ENCODE assay signal across 15 mouse cellular contexts in genomic region chr8:35904711-35905450, GRCm38 (mm10).
DNase-seq lines count a peak whose midpoint lies in the region; ATAC-seq and TF ChIP-seq lines count a peak whose summit lies in the region.
"Had no signal": no experiment of that assay in that cellular context is flagged by ENCODE, and none has a peak within 500 bp of the region (broad histone marks: within the 10 kb centered on the region; RNA-seq: fewer than 3 reads in every experiment).

No protein-coding gene starts in this region.

- no peak overlapping the region for H3K4me2 ChIP-seq in forebrain, postnatal 0 days (ENCODE audit: low read depth)
- H3K4me2 ChIP-seq in forebrain, embryonic 11.5 days (ENCODE audit: low read depth, low read length, severe bottlenecking), result no peak overlapping the region
- no peak overlapping the region for H3K4me2 ChIP-seq in lung, embryonic 14.5 days
- H3K4me2 ChIP-seq in hindbrain, embryonic 16.5 days (ENCODE audit: low read length), result no peak overlapping the region
- no peak overlapping the region for H3K4me2 ChIP-seq in liver, postnatal 0 days (ENCODE audit: low read depth, low read length)

- no peak overlapping the region for H3K9ac ChIP-seq in forebrain, postnatal 0 days
- no peak overlapping the region for H3K9ac ChIP-seq in forebrain, embryonic 11.5 days (ENCODE audit: low read length)
- no peak overlapping the region for H3K9ac ChIP-seq in lung, embryonic 14.5 days
- H3K9ac ChIP-seq in hindbrain, embryonic 16.5 days (ENCODE audit: low read depth, low read length), result no peak overlapping the region
- no peak overlapping the region for H3K9ac ChIP-seq in liver, postnatal 0 days (replicated peaks)

- H3K4me3 ChIP-seq in forebrain, postnatal 0 days (ENCODE audit: low read depth, low read length), result no peak overlapping the region
- no peak overlapping the region for H3K4me3 ChIP-seq in forebrain, embryonic 11.5 days (ENCODE audit: low read depth, low read length)
- no peak overlapping the region for H3K4me3 ChIP-seq in lung, embryonic 14.5 days (ENCODE audit: low read depth, low read length)
- H3K4me3 ChIP-seq in cerebellum, adult 2 months (replicated peaks; ENCODE audit: insufficient read depth, low read depth, low read length), result no peak overlapping the region
- H3K4me3 ChIP-seq in hindbrain, embryonic 16.5 days (ENCODE audit: low read length), result no peak overlapping the region
- no peak overlapping the region for H3K4me3 ChIP-seq in liver, postnatal 0 days (ENCODE audit: low read depth, low read length)
- H3K4me3 ChIP-seq: erythroblast, embryonic 14.5 days had no signal

- no peaks in the 10 kb centered on the region for H3K27me3 ChIP-seq in forebrain, postnatal 0 days (ENCODE audit: insufficient read depth, low read length)
- H3K27me3 ChIP-seq in forebrain, embryonic 11.5 days (ENCODE audit: control insufficient read depth, insufficient read depth, low read length), result no peaks in the 10 kb centered on the region
- no peaks in the 10 kb centered on the region for H3K27me3 ChIP-seq in lung, embryonic 14.5 days (ENCODE audit: insufficient read depth, low read length)
- no peaks in the 10 kb centered on the region for H3K27me3 ChIP-seq in cerebellum, adult 2 months (ENCODE audit: control insufficient read depth, insufficient read depth, low read length)
- no peaks in the 10 kb centered on the region for H3K27me3 ChIP-seq in hindbrain, embryonic 16.5 days (replicated peaks; ENCODE audit: control insufficient read depth, insufficient read depth, low read length)
- no peaks in the 10 kb centered on the region for H3K27me3 ChIP-seq in liver, postnatal 0 days (ENCODE audit: insufficient read depth, low read length)

- H3K4me1 ChIP-seq in forebrain, postnatal 0 days (ENCODE audit: insufficient read depth), result no peaks in the 10 kb centered on the region
- no peaks in the 10 kb centered on the region for H3K4me1 ChIP-seq in forebrain, embryonic 11.5 days (replicated peaks; ENCODE audit: control insufficient read depth, insufficient read depth, low read length)
- H3K4me1 ChIP-seq in lung, embryonic 14.5 days (ENCODE audit: insufficient read depth), result no peaks in the 10 kb centered on the region
- peaks cover 17% of the 10 kb centered on the region for H3K4me1 ChIP-seq in cerebellum, adult 2 months (ENCODE audit: control insufficient read depth, insufficient read depth, low read length)
- peaks cover 2% of the 10 kb centered on the region for H3K4me1 ChIP-seq in hindbrain, embryonic 16.5 days (ENCODE audit: control insufficient read depth, insufficient read depth, low read depth, low read length)
- H3K4me1 ChIP-seq in liver, postnatal 0 days (ENCODE audit: insufficient read depth), result no peaks in the 10 kb centered on the region

- DNase-seq in forebrain, postnatal 0 days, result peak; percentile 43
- DNase-seq in forebrain, embryonic 11.5 days (ENCODE audit: low spot score), result no peak
- peak; percentile 39 for DNase-seq in lung, embryonic 14.5 days
- DNase-seq in lung, postnatal 25 days (ENCODE audit: low spot score), result no peak
- peak; percentile 79 to 88 for DNase-seq in cerebellum, adult 2 months
- no peak for DNase-seq in Muller cell, postnatal 12 days (ENCODE audit: inconsistent ontology term)
- DNase-seq in liver, postnatal 0 days, result no peak
- DNase-seq: B cell, adult 2 months; gastrocnemius, postnatal 36 days; heart, postnatal 4 days; kidney, postnatal 14 days; midbrain, embryonic 14.5 days; thymus, adult 2 months had no signal

- H3K9me3 ChIP-seq in forebrain, postnatal 0 days (ENCODE audit: low read length), result no peaks in the 10 kb centered on the region
- no peaks in the 10 kb centered on the region for H3K9me3 ChIP-seq in forebrain, embryonic 11.5 days (ENCODE audit: control insufficient read depth, low read length)
- no peaks in the 10 kb centered on the region for H3K9me3 ChIP-seq in lung, embryonic 14.5 days (ENCODE audit: low read depth, low read length)
- no peaks in the 10 kb centered on the region for H3K9me3 ChIP-seq in hindbrain, embryonic 16.5 days (ENCODE audit: control insufficient read depth, low read length)
- no peaks in the 10 kb centered on the region for H3K9me3 ChIP-seq in liver, postnatal 0 days (ENCODE audit: low read length)

- H3K27ac ChIP-seq in forebrain, postnatal 0 days (ENCODE audit: low read depth, low read length), result no peak overlapping the region
- H3K27ac ChIP-seq in forebrain, embryonic 11.5 days (ENCODE audit: low read depth, low read length), result no peak overlapping the region
- no peak overlapping the region for H3K27ac ChIP-seq in lung, embryonic 14.5 days (ENCODE audit: low read depth)
- peak overlapping the region; percentile 20; the same call in 1 of the 2 replicates for H3K27ac ChIP-seq in cerebellum, adult 2 months (ENCODE audit: insufficient read depth, low read length)
- no peak overlapping the region for H3K27ac ChIP-seq in hindbrain, embryonic 16.5 days (ENCODE audit: low read depth, low read length)
- no peak overlapping the region for H3K27ac ChIP-seq in liver, postnatal 0 days (ENCODE audit: low read depth)

- TF ChIP-seq POLR2A in cerebellum, adult 2 months (IDR thresholded peaks at IDR 0.05; ENCODE audit: borderline replicate concordance, insufficient read depth, low read length), result no peak

- no peak for TF ChIP-seq CTCF in forebrain, postnatal 0 days (IDR thresholded peaks at IDR 0.05; ENCODE audit: low read depth)
- TF ChIP-seq CTCF in lung, embryonic 14.5 days (IDR thresholded peaks at IDR 0.05; ENCODE audit: low read depth), result no peak
- no peak for TF ChIP-seq CTCF in cerebellum, adult 2 months (IDR thresholded peaks at IDR 0.05; ENCODE audit: borderline replicate concordance, insufficient read depth, low read depth, low read length)
- no peak for TF ChIP-seq CTCF in liver, postnatal 0 days (IDR thresholded peaks at IDR 0.05; ENCODE audit: low read depth)

- no peak for TF ChIP-seq EP300 in liver, postnatal 0 days (IDR thresholded peaks at IDR 0.05; ENCODE audit: low read depth)

- ATAC-seq in forebrain, postnatal 0 days, result peak; percentile 69
- no peak for ATAC-seq in forebrain, embryonic 11.5 days (replicated peaks; ENCODE audit: low FRiP score)
- ATAC-seq in lung, embryonic 14.5 days (ENCODE audit: insufficient read depth), result no peak
- peak; percentile 58; the same call in 1 of the 2 replicates for ATAC-seq in hindbrain, embryonic 16.5 days
- no peak for ATAC-seq in liver, postnatal 0 days

- H3K36me3 ChIP-seq in forebrain, postnatal 0 days (ENCODE audit: insufficient read depth), result no peaks in the 10 kb centered on the region
- no peaks in the 10 kb centered on the region for H3K36me3 ChIP-seq in forebrain, embryonic 11.5 days (ENCODE audit: control insufficient read depth, insufficient read depth, low read length)
- H3K36me3 ChIP-seq in lung, embryonic 14.5 days (ENCODE audit: insufficient read depth), result no peaks in the 10 kb centered on the region
- no peaks in the 10 kb centered on the region for H3K36me3 ChIP-seq in hindbrain, embryonic 16.5 days (ENCODE audit: control insufficient read depth, insufficient read depth, low read length)
- no peaks in the 10 kb centered on the region for H3K36me3 ChIP-seq in liver, postnatal 0 days (replicated peaks; ENCODE audit: insufficient read depth, low read length)

- WGBS in forebrain, postnatal 0 days, result 57% methylated on average over 7 of the region's 7 CpGs
- WGBS in forebrain, embryonic 11.5 days, result 84% methylated on average over 7 of the region's 7 CpGs
- 51% methylated on average over 7 of the region's 7 CpGs for WGBS in lung, embryonic 14.5 days
- WGBS in cerebellum, adult 2 months, result 40% methylated on average over 7 of the region's 7 CpGs
- 36% methylated on average over 7 of the region's 7 CpGs for WGBS in hindbrain, embryonic 16.5 days
- 78% methylated on average over 7 of the region's 7 CpGs for WGBS in liver, postnatal 0 days (ENCODE audit: insufficient replicate concordance)

Comparison
In these comparisons a context has a peak if more than half of its experiments do, and no peak if none do; other contexts are left out.
1. ATAC-seq: peak in forebrain, postnatal 0 days (single experiment) and hindbrain, embryonic 16.5 days (single experiment); none in forebrain, embryonic 11.5 days (single experiment), lung, embryonic 14.5 days (single experiment) and liver, postnatal 0 days (single experiment).
2. DNase-seq: peak in forebrain, postnatal 0 days (single experiment), lung, embryonic 14.5 days (single experiment) and cerebellum, adult 2 months (2 of 2); none in forebrain, embryonic 11.5 days (single experiment), lung, postnatal 25 days (single experiment), Muller cell, postnatal 12 days (single experiment) and liver, postnatal 0 days (single experiment).